Mouse (Mus musculus): ENCODE results near the gene Malrd1. TPM values are rescaled to one million over a fixed set of nuclear protein-coding genes. Genes with fewer than 3 reads are reported as not detected.
"Not testable (repeated sequence)": the region's sequence is repeated elsewhere in the genome, so short reads cannot be mapped to it uniquely, and the experiment has no call there.

The Malrd1 gene
- polyA plus RNA-seq, 1 experiment from 2014 or later, result 0.09 TPM

DNA sequence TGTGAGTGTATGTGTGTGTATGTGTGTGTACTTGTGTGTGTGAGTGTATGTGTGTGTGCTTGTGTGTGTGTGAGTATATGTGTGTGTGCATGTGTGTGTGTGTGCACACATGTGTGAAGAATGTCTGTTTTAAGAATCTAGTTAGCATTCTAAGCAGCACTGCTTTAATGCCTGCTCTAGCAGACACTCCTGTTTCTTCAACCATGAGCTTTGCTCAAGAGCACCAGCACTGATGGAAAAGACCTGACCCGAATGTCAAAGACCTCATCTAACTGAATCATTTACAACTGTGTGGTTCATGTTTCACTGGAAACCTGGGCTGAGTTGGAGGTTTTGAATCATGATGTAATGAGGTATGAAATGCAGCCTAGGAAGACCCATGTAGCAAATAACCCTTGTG is 406.1 kb downstream of the Malrd1 start:
- no peak for ATAC-seq (ENCODE audit: low FRiP score)
- Histone ChIP-seq H3K4me2 (replicated peaks) (no peak overlapping the region), H3K4me1 (replicated peaks; ENCODE audit: control insufficient read depth, insufficient read depth, low read length) (no peaks in the 10 kb centered on the region), H3K4me3 (replicated peaks; ENCODE audit: low read length) (no peak overlapping the region), H3K9me3 (ENCODE audit: control insufficient read depth, low read length) (no peaks in the 10 kb centered on the region), H3K27me3 (ENCODE audit: control insufficient read depth, insufficient read depth, low read length) (no peaks in the 10 kb centered on the region), H3K27ac (no peak overlapping the region), H3K36me3 (replicated peaks; ENCODE audit: control insufficient read depth, insufficient read depth) (no peaks in the 10 kb centered on the region), H3K9ac (no peak overlapping the region)
- DNase-seq (ENCODE audit: low spot score), result no peak
- WGBS, result 73% methylated on average over 1 of the region's 1 CpGs

DNA sequence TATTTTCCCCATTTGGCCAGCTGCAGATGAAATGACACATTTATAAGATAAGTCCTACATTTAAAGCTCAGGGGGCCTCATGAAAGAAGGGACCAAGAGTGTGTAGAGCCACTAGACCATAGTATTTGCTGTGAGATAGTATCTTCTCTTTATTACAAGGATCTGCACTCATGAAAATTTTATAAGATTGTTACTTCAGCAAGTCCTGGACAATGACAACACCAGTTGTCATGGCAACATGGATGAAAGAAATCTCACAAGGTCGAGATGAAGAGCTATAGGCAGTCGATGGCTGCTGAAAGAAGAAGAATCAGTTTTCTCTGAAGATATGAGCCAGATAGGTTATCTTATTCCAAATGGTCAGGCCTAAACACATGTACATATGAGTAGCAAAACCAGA is 476.6 kb downstream of the Malrd1 start:
- H3K4me3 ChIP-seq (replicated peaks; ENCODE audit: low read length), result no peak overlapping the region
- WGBS, result 24% methylated on average over 2 of the region's 2 CpGs
- no peak for ATAC-seq (ENCODE audit: low FRiP score)
- H3K27me3 ChIP-seq (ENCODE audit: control insufficient read depth, insufficient read depth, low read length), result no peaks in the 10 kb centered on the region
- no peaks in the 10 kb centered on the region for H3K9me3 ChIP-seq (ENCODE audit: control insufficient read depth, low read length)
- no peak overlapping the region for H3K27ac ChIP-seq
- H3K36me3 ChIP-seq (replicated peaks; ENCODE audit: control insufficient read depth, insufficient read depth), result no peaks in the 10 kb centered on the region
- no peak for DNase-seq (ENCODE audit: low spot score)
- no peaks in the 10 kb centered on the region for H3K4me1 ChIP-seq (replicated peaks; ENCODE audit: control insufficient read depth, insufficient read depth, low read length)
- H3K4me2 ChIP-seq (replicated peaks), result no peak overlapping the region
- H3K9ac ChIP-seq, result no peak overlapping the region

DNA sequence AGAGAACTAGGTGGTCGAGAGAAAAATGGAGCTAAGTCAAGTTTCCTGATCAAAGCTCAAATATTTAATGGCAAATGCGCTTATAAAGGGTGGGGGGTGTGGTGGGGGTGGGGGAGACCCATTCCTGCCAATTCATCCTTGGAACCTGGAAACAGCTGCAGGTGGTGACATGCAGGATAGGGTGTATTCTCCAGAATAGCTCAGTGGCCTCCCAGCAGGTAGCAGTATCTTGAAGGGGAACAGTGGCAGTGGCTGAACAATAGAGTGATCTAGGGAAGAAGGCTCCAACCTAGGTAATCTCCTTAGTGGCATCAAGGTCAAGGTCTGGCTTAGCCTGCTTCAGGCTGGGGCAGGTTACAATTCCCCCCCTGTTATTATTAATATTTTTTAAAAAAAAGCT is 490.8 kb downstream of the Malrd1 start:
- H3K9ac ChIP-seq; H3K4me3 ChIP-seq (replicated peaks; ENCODE audit: low read length); ATAC-seq (ENCODE audit: low FRiP score); DNase-seq (ENCODE audit: low spot score); H3K27ac ChIP-seq; H3K9me3 ChIP-seq (ENCODE audit: control insufficient read depth, low read length); H3K4me1 ChIP-seq (replicated peaks; ENCODE audit: control insufficient read depth, insufficient read depth, low read length); H3K4me2 ChIP-seq (replicated peaks); H3K27me3 ChIP-seq (ENCODE audit: control insufficient read depth, insufficient read depth, low read length); H3K36me3 ChIP-seq (replicated peaks; ENCODE audit: control insufficient read depth, insufficient read depth): not testable (repeated sequence)
- 88% methylated on average over 2 of the region's 2 CpGs for WGBS

- not testable (repeated sequence) for DNase-seq (ENCODE audit: low spot score); H3K27ac ChIP-seq; H3K4me2 ChIP-seq (replicated peaks); H3K9me3 ChIP-seq (ENCODE audit: control insufficient read depth, low read length); H3K27me3 ChIP-seq (ENCODE audit: control insufficient read depth, insufficient read depth, low read length); H3K4me3 ChIP-seq (replicated peaks; ENCODE audit: low read length); ATAC-seq (ENCODE audit: low FRiP score); H3K36me3 ChIP-seq (replicated peaks; ENCODE audit: control insufficient read depth, insufficient read depth); H3K4me1 ChIP-seq (replicated peaks; ENCODE audit: control insufficient read depth, insufficient read depth, low read length); H3K9ac ChIP-seq
Measured at GRCm38 (mm10) chr2:16017719-16018118, 491.4 kb downstream of the Malrd1 start.

DNA sequence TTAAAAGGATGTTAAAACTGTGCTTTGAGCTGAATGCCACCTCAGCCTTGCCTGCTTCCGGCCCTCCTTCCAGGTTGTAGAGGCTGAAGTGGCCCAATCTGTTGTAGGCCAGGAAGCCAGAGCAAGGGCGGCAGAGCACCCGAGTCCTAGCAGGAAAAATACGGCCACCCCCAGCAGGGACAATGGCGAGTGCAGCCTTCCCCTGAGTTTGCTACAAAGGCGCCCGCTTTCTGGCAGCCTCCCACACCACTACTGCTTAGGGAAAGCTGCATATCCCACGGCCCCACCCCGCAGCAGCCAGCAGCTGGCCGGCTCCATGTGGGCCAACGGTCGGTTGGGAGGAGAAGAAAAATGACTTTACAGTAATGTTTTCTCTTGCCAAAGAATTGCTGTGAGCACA is 503.5 kb downstream of the Malrd1 start:
- H3K4me2 ChIP-seq (replicated peaks), result no peak overlapping the region
- no peaks in the 10 kb centered on the region for H3K36me3 ChIP-seq (replicated peaks; ENCODE audit: control insufficient read depth, insufficient read depth)
- no peaks in the 10 kb centered on the region for H3K27me3 ChIP-seq (ENCODE audit: control insufficient read depth, insufficient read depth, low read length)
- H3K27ac ChIP-seq, result no peak overlapping the region
- H3K9me3 ChIP-seq (ENCODE audit: control insufficient read depth, low read length), result no peaks in the 10 kb centered on the region
- ATAC-seq (ENCODE audit: low FRiP score) (no peak), DNase-seq (ENCODE audit: low spot score) (no peak)
- H3K4me3 ChIP-seq (replicated peaks; ENCODE audit: low read length), result no peak overlapping the region
- H3K4me1 ChIP-seq (replicated peaks; ENCODE audit: control insufficient read depth, insufficient read depth, low read length), result no peaks in the 10 kb centered on the region
- no peak overlapping the region for H3K9ac ChIP-seq
- WGBS, result 33% methylated on average over 12 of the region's 12 CpGs

DNA sequence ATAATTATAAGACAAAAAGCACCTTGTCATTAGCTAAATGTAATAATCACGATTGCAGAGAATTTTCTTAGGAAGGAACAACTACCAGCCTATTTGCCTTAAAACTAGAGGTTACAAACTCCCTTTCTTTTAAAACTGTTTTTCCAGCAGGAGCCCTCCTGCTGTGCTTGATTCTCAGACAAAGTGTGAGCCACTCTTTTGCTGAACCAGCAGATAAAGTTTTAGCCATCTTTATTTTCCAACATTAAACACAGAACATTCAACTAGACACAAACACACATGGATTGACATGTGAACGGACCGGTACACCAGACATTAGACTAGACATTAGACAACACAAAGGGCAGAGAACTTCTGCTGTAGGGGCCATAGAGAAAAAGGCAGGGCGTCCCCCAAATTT is 505.3 kb downstream of the Malrd1 start:
- Histone ChIP-seq H3K4me3 (replicated peaks; ENCODE audit: low read length) (no peak overlapping the region), H3K4me2 (replicated peaks) (no peak overlapping the region), H3K4me1 (replicated peaks; ENCODE audit: control insufficient read depth, insufficient read depth, low read length) (no peaks in the 10 kb centered on the region), H3K27me3 (ENCODE audit: control insufficient read depth, insufficient read depth, low read length) (no peaks in the 10 kb centered on the region), H3K36me3 (replicated peaks; ENCODE audit: control insufficient read depth, insufficient read depth) (no peaks in the 10 kb centered on the region), H3K9me3 (ENCODE audit: control insufficient read depth, low read length) (no peaks in the 10 kb centered on the region), H3K9ac (no peak overlapping the region), H3K27ac (no peak overlapping the region)
- 52% methylated on average over 4 of the region's 4 CpGs for WGBS
- no peak for ATAC-seq (ENCODE audit: low FRiP score)
- DNase-seq (ENCODE audit: low spot score), result no peak

- no peaks in the 10 kb centered on the region for H3K27me3 ChIP-seq (ENCODE audit: control insufficient read depth, insufficient read depth, low read length)
- 67% methylated on average over 3 of the region's 3 CpGs for WGBS
- no peak overlapping the region for H3K9ac ChIP-seq
- H3K4me2 ChIP-seq (replicated peaks), result no peak overlapping the region
- no peak overlapping the region for H3K27ac ChIP-seq
- H3K4me1 ChIP-seq (replicated peaks; ENCODE audit: control insufficient read depth, insufficient read depth, low read length), result no peaks in the 10 kb centered on the region
- no peak overlapping the region for H3K4me3 ChIP-seq (replicated peaks; ENCODE audit: low read length)
- no peaks in the 10 kb centered on the region for H3K9me3 ChIP-seq (ENCODE audit: control insufficient read depth, low read length)
- DNase-seq (ENCODE audit: low spot score) (no peak), ATAC-seq (ENCODE audit: low FRiP score) (no peak)
- H3K36me3 ChIP-seq (replicated peaks; ENCODE audit: control insufficient read depth, insufficient read depth), result no peaks in the 10 kb centered on the region
Measured at GRCm38 (mm10) chr2:16032804-16033203, 506.5 kb downstream of the Malrd1 start.

- 56% methylated on average over 3 of the region's 3 CpGs for WGBS
- H3K27me3 ChIP-seq (ENCODE audit: control insufficient read depth, insufficient read depth, low read length), result no peaks in the 10 kb centered on the region
- H3K9ac ChIP-seq, result no peak overlapping the region
- no peaks in the 10 kb centered on the region for H3K4me1 ChIP-seq (replicated peaks; ENCODE audit: control insufficient read depth, insufficient read depth, low read length)
- DNase-seq (ENCODE audit: low spot score) (no peak), ATAC-seq (ENCODE audit: low FRiP score) (no peak)
- no peak overlapping the region for H3K27ac ChIP-seq
- H3K4me2 ChIP-seq (replicated peaks), result no peak overlapping the region
- H3K9me3 ChIP-seq (ENCODE audit: control insufficient read depth, low read length), result no peaks in the 10 kb centered on the region
- H3K36me3 ChIP-seq (replicated peaks; ENCODE audit: control insufficient read depth, insufficient read depth), result no peaks in the 10 kb centered on the region
- H3K4me3 ChIP-seq (replicated peaks; ENCODE audit: low read length), result no peak overlapping the region
Measured at GRCm38 (mm10) chr2:16110696-16111095, 584.4 kb downstream of the Malrd1 start.

DNA sequence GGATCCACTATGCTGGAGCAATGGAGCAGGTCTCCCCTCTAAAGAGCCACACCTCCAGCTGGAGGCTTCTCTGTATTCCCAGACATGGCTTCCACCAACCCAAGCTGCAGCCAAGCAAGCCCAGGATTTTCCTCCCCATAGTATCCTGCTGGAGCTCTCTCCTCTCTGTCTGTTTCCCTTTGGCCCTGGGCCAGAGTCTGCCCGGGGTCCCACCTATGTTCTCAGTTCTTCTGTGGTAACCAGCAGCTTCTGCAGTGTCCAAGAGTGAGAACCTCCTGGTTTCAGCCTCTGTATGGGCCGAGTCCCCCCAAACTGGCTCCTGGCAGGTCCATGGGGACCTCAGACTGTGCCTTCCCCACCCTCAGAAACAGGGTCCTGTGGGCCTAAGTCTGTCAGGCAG is 587.1 kb downstream of the Malrd1 start:
- WGBS, result 82% methylated on average over 2 of the region's 2 CpGs
- Histone ChIP-seq H3K27ac (no peak overlapping the region), H3K9me3 (ENCODE audit: control insufficient read depth, low read length) (no peaks in the 10 kb centered on the region), H3K36me3 (replicated peaks; ENCODE audit: control insufficient read depth, insufficient read depth) (no peaks in the 10 kb centered on the region), H3K9ac (no peak overlapping the region), H3K4me2 (replicated peaks) (no peak overlapping the region), H3K4me1 (replicated peaks; ENCODE audit: control insufficient read depth, insufficient read depth, low read length) (no peaks in the 10 kb centered on the region), H3K4me3 (replicated peaks; ENCODE audit: low read length) (no peak overlapping the region), H3K27me3 (ENCODE audit: control insufficient read depth, insufficient read depth, low read length) (no peaks in the 10 kb centered on the region)
- DNase-seq (ENCODE audit: low spot score) (no peak), ATAC-seq (ENCODE audit: low FRiP score) (no peak)

DNA sequence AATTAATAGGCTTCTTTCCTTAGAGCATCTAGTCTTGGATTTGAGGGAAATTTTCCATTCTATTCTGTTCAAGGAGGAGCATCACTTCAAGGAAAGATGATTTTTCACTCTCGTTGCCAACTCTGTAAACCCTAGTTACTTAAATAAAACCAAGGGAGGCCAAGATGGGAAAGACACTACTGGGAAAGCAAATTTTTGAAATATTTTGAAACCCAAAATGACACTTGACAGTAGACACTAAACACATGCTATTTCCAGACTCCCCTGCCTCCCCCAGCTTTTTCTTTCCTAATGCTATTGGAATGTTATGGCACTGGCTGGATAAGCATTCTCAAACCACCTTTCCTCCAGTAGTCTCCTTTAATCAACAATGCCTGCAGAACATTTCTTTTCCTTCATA is 621.7 kb downstream of the Malrd1 start:
- ATAC-seq (ENCODE audit: low FRiP score) (no peak), DNase-seq (ENCODE audit: low spot score) (no peak)
- Histone ChIP-seq H3K4me3 (replicated peaks; ENCODE audit: low read length) (no peak overlapping the region), H3K9me3 (ENCODE audit: control insufficient read depth, low read length) (no peaks in the 10 kb centered on the region), H3K4me1 (replicated peaks; ENCODE audit: control insufficient read depth, insufficient read depth, low read length) (no peaks in the 10 kb centered on the region), H3K36me3 (replicated peaks; ENCODE audit: control insufficient read depth, insufficient read depth) (no peaks in the 10 kb centered on the region), H3K9ac (no peak overlapping the region), H3K4me2 (replicated peaks) (no peak overlapping the region), H3K27ac (no peak overlapping the region), H3K27me3 (ENCODE audit: control insufficient read depth, insufficient read depth, low read length) (no peaks in the 10 kb centered on the region)
- 89% methylated on average over 1 of the region's 1 CpGs for WGBS
